Mouse (Mus musculus): ENCODE measurements around the gene Zfp235. TPM values are rescaled to one million over a fixed set of nuclear protein-coding genes. Genes with fewer than 3 reads are reported as not detected.

The Zfp235 gene
- polyA plus RNA-seq, 1 experiment = 6.4 TPM

DNA sequence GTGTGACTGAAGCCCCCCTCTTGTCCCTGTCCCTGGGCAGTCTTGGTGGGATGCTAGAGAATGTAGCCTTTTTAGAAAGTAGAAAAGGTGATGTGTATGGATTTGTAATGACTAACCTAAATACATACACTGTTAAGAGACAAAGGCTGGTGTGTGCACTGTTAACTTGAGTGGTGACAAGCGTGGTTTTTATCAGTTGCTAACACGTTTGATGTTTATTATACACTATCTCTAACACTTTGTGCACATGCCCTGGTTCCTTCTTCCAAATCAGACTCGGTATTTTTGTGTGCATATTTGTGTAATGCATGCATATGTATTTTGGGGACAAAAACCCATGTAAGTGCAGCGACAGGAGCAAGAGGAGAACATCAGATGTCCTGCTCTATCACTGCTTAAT lies 17.3 kb upstream of the Zfp235 start:
- TF ChIP-seq CTCF (IDR thresholded peaks at IDR 0.05; ENCODE audit: low read depth, low read length) = no peak
- no peak for TF ChIP-seq POLR2A (IDR thresholded peaks at IDR 0.05; ENCODE audit: borderline replicate concordance, low read depth, low read length)
- H3K27ac ChIP-seq (ENCODE audit: insufficient read depth, low read depth, low read length) = no peak overlapping the region
- H3K4me1 ChIP-seq (ENCODE audit: control insufficient read depth, insufficient read depth, low read length) = no peaks in the 10 kb centered on the region
- H3K4me3 ChIP-seq (ENCODE audit: insufficient read depth, low read length) = no peak overlapping the region

DNA sequence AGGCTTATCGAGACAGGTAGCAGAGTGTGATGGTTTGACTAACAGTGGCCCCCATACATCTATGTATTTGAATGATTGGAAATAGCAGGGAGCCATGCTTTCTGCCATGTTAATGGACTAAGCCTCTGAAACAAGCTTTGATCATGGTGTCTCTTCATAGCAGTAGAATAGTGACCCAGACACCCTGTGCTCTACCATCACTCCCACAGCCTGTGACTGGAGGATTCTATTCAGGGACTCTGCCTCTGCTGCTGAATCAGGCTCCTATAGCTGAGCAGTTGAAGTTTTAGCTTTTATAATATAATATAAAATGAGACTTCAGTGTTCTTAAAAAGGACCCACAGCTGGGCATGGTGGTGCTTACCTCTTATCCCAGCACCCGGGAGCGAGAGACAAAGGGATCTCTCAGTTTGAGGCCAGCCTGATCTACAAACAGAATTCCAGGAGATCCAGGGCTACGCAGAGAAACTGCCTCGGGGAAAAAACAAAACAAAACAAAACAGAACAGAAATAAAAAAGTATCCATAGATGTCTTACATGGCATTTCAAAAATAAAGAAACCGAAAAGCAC lies 459 bp upstream of the Zfp235 start:
- no peak for TF ChIP-seq CTCF (IDR thresholded peaks at IDR 0.05; ENCODE audit: low read depth, low read length)
- peaks cover 5% of the 10 kb centered on the region for H3K4me1 ChIP-seq (ENCODE audit: control insufficient read depth, insufficient read depth, low read length)
- H3K4me3 ChIP-seq (ENCODE audit: insufficient read depth, low read length) = peak overlapping the region; percentile 97
- H3K27ac ChIP-seq (ENCODE audit: insufficient read depth, low read depth, low read length) = no peak overlapping the region

DNA sequence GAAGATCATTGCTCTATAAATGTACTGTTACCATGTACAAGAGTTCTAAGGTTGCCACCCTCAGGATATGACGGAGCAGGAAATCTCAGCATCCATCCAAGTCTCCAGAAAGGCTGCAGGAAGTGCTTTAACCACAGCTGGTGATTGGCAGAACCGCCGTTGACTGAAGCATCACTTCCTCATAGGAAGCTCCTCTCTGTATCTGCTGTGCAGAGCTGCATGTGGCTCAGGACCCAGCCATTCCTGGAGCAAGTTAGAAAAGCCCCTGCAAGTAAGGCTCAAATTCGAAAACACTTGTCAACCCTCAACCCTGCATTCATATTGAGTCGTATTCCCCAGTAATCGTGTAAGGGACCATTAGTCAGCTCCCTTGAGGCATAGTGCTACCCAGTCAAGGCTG lies 8.6 kb downstream of the Zfp235 start:
- TF ChIP-seq CTCF (IDR thresholded peaks at IDR 0.05; ENCODE audit: low read depth, low read length) = no peak
- no peak for TF ChIP-seq POLR2A (IDR thresholded peaks at IDR 0.05; ENCODE audit: borderline replicate concordance, low read depth, low read length)

DNA sequence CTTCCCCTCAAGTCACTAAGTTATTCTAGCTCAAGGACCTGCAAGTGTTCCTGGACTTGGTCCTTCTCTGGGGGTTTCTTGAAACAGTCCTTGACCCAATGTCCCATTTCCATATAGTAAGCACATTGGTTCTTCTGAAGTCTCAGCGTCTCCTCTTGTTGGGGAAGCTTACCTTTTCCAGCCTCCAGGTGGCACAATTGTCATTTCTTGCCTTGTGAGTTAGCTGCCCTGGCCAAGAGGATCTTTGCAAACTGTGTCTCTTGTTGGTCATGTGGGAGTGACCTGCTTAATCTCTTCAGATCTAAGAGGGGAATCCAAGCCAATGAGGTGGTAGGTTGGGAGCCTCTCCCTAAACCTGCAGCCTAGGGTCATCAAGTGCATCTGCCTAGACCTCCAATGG lies 19.3 kb downstream of the Zfp235 start:
- no peak for TF ChIP-seq POLR2A (IDR thresholded peaks at IDR 0.05; ENCODE audit: borderline replicate concordance, low read depth, low read length)
- TF ChIP-seq CTCF (IDR thresholded peaks at IDR 0.05; ENCODE audit: low read depth, low read length) = no peak
- H3K4me1 ChIP-seq (ENCODE audit: control insufficient read depth, insufficient read depth, low read length) = no peaks in the 10 kb centered on the region
- H3K27ac ChIP-seq (ENCODE audit: insufficient read depth, low read depth, low read length) = no peak overlapping the region
- no peak overlapping the region for H3K4me3 ChIP-seq (ENCODE audit: insufficient read depth, low read length)

More for the DNA sequence above, 8.6 kb downstream of the Zfp235 start:
- Histone ChIP-seq H3K27ac (ENCODE audit: insufficient read depth, low read depth, low read length) (no peak overlapping the region), H3K4me1 (ENCODE audit: control insufficient read depth, insufficient read depth, low read length) (no peaks in the 10 kb centered on the region), H3K4me3 (ENCODE audit: insufficient read depth, low read length) (no peak overlapping the region)

DNA sequence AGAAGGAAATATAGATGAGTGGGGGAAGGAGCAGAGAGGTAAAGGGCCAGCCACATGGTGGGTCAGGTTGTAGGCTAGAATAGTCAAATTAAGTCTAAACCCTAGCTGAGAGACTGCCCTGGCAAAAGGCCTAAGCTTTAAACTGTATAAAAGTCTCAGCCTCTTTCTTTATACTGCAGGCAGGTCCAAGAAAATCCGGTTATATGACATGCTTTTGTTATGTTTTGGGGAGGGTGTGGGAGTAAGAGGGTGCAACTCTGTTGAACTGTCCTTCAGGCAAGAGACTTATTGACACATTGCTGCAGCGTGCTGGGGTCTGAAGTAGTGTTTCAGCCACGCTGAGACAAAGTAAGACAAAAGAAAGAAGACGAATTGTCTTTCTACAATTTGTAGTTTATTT lies 38.2 kb downstream of the Zfp235 start:
- Histone ChIP-seq H3K4me3 (ENCODE audit: insufficient read depth, low read length) (no peak overlapping the region), H3K4me1 (ENCODE audit: control insufficient read depth, insufficient read depth, low read length) (no peaks in the 10 kb centered on the region), H3K27ac (ENCODE audit: insufficient read depth, low read depth, low read length) (no peak overlapping the region)
- no peak for TF ChIP-seq POLR2A (IDR thresholded peaks at IDR 0.05; ENCODE audit: borderline replicate concordance, low read depth, low read length)
- TF ChIP-seq CTCF (IDR thresholded peaks at IDR 0.05; ENCODE audit: low read depth, low read length) = no peak

DNA sequence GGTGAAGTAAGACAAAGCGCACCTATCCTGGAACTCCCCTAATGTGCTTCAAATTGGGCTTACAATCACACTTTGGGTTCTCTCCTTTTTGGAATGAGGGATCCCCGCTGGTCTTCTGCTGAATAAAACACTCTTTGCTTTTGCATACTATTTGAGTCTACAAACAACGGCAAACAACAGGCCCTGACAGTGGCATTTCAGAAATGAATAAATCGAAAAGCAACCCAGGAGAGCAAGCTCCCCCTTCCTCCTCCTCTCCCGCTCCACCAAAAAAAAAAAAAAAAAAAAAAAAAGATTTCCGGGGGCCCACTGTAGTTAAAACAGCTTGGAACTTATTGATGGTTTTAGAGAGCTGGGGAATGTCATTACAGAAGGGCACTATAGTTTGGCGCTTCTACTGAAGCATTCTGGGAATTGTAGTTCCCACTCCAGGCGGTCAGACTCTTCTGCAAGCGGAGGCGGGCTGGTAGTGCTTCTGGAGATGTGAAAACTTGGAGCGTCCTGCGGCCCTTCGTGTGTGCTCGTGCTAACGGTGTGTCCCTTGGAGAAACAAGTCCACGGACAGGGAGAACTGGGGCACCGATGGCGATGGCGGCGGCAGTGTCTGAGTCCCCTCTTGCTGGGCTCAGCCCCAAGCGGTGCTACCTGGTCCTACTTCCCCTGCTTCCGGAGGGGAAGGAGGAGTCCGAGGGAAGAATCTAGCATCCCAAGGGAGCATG lies 40.8 kb downstream of the Zfp235 start, which contains the start of gene Zfp114:
Gene Zfp114, plus strand, starts transcription at position 443 of the 719 bp plus-strand sequence.
- TF ChIP-seq CTCF (IDR thresholded peaks at IDR 0.05; ENCODE audit: low read depth, low read length) (no peak), POLR2A (IDR thresholded peaks at IDR 0.05; ENCODE audit: borderline replicate concordance, low read depth, low read length) (no peak)
- Histone ChIP-seq H3K4me3 (ENCODE audit: insufficient read depth, low read length) (peak within 1 kb of the TSS; percentile 45), H3K27ac (ENCODE audit: insufficient read depth, low read depth, low read length) (no peak within 1 kb of the TSS)

DNA sequence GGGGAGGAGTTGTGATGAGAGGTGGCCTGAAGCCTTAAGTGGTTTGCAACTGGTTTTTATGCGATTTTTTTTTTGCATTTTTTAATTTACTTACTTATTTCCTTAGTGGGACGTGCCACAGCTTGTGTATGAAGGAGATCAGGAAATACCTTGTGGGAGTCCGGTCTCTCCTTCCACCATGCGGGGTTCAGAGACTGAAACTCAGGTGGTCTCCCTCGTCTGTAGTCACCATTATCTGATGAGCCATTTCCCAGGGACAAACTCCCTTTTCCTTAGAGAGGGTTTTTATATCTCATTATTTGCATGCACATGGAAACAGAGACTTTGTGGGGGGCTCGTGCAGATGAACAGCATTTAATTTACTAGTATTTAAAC lies 41.4 kb downstream of the Zfp235 start:
- H3K4me1 ChIP-seq (ENCODE audit: control insufficient read depth, insufficient read depth, low read length) = no peaks in the 10 kb centered on the region
- 0 out of 2 replicates have a peak overlapping the region, but pooled peaks have one; percentile 45 for H3K4me3 ChIP-seq (ENCODE audit: insufficient read depth, low read length)
- TF ChIP-seq POLR2A (IDR thresholded peaks at IDR 0.05; ENCODE audit: borderline replicate concordance, low read depth, low read length) = no peak
- TF ChIP-seq CTCF (IDR thresholded peaks at IDR 0.05; ENCODE audit: low read depth, low read length) = no peak
- no peak overlapping the region for H3K27ac ChIP-seq (ENCODE audit: insufficient read depth, low read depth, low read length)

More for the DNA sequence above, 40.8 kb downstream of the Zfp235 start, which contains the start of gene Zfp114:
- H3K4me1 ChIP-seq (ENCODE audit: control insufficient read depth, insufficient read depth, low read length) = no peaks in the 10 kb centered on the region

DNA sequence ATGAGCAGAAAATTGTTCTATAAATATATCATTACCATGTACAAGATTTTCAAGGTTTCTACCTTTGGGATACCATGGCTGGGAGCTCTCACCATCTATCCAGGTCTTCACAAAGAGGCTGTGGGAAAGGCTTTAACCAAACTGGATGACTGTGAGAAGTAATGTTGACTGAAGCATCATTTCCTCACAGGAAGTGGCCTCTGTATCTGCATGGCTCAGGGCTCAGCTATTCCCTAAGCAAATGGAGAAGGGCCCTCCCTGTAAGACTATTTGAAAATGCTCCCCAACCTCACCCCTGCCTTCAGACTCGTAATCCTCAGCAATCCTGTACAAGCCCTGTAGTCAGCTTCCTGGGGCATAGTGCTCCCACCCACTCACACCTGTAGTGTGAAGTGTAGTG lies 53.6 kb downstream of the Zfp235 start:
- H3K27ac ChIP-seq (ENCODE audit: insufficient read depth, low read depth, low read length) = no peak overlapping the region
- TF ChIP-seq POLR2A (IDR thresholded peaks at IDR 0.05; ENCODE audit: borderline replicate concordance, low read depth, low read length) (no peak), CTCF (IDR thresholded peaks at IDR 0.05; ENCODE audit: low read depth, low read length) (no peak)
- H3K4me3 ChIP-seq (ENCODE audit: insufficient read depth, low read length) = no peak overlapping the region
- peaks cover 9% of the 10 kb centered on the region for H3K4me1 ChIP-seq (ENCODE audit: control insufficient read depth, insufficient read depth, low read length)

DNA sequence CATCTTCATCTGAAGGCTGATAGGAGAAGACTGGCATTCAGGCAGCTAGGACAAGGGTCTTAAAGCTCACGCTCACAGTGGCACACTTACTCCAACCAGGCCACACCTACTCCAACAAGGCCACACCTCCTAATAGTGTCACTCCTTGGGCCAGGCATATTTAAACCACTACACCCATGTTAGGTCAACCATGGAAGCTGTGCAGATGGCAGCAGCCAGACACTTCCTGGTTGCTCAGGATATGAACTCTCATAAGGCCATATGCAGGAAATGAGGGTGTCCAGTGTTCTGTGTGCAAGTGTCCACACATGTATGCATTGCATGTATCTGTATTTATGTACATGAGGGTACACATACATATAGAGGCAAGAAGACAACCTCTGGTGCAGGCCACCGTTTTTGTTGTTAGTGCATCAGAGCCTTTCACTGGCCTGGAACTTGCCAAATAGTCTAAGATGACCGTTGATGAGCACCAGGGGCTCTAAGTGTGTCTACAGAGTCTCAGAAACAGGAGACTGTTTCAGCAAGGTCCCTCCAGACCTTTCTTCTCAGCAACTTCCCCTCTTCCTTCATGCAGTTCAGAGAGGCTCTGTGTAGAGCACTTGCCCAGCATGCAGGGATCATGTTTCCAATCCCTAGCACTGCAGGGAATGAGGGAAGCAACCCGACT lies 55.1 kb downstream of the Zfp235 start:
- peaks cover 9% of the 10 kb centered on the region for H3K4me1 ChIP-seq (ENCODE audit: control insufficient read depth, insufficient read depth, low read length)
- TF ChIP-seq POLR2A (IDR thresholded peaks at IDR 0.05; ENCODE audit: borderline replicate concordance, low read depth, low read length) = no peak
- H3K27ac ChIP-seq (ENCODE audit: insufficient read depth, low read depth, low read length) = no peak overlapping the region
- H3K4me3 ChIP-seq (ENCODE audit: insufficient read depth, low read length) = no peak overlapping the region

DNA sequence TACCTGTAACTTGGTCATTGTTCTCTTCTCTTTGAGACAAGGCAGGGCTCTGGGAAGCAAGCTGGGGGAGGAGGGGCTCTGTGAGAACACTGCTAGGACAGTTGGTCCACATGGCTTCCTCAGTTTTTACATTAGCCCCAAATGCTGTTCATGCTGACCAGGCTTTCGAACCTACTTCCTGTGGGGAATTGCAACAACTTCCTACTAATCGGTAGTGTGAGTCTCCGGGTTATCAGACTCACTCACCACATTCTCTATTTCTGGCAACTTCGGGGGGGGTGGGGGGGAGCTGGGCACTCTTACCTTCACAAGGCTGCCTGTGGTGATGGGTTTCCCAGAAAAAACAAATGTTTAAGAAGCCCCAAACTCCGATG lies 55.6 kb downstream of the Zfp235 start:
- H3K4me3 ChIP-seq (ENCODE audit: insufficient read depth, low read length) = no peak overlapping the region
- TF ChIP-seq POLR2A (IDR thresholded peaks at IDR 0.05; ENCODE audit: borderline replicate concordance, low read depth, low read length) (no peak), CTCF (IDR thresholded peaks at IDR 0.05; ENCODE audit: low read depth, low read length) (no peak)
- no peak overlapping the region for H3K27ac ChIP-seq (ENCODE audit: insufficient read depth, low read depth, low read length)
- peaks cover 9% of the 10 kb centered on the region for H3K4me1 ChIP-seq (ENCODE audit: control insufficient read depth, insufficient read depth, low read length)
